In the genomic region with DNA sequence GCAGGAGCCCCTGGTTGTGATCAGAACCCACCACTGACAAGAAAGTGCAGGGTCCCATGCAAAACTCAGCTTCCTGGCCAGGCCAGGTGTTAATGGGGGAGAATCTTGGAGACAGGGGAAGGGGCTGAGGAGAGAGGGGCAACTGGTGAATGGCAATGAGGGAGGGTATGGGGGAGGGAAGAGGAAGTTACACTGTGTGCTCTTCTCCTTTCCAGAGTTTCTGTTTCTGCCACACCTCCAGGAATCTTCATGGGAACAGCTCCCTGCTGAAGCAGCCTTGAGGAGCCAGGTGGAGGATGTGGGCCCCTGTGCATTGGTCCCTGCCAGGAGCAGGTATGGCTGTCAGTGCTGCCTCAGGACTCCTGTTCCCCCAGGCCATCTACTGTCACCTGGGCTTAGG, we compare ENCODE assay signal across 10 mouse cellular contexts. TPM values are rescaled to one million over a fixed set of nuclear protein-coding genes. Genes with fewer than 3 reads are reported as not detected.
"Had no signal": no experiment of that assay in that cellular context is flagged by ENCODE, and none has a peak within 500 bp of the region (broad histone marks: within the 10 kb centered on the region; RNA-seq: fewer than 3 reads in every experiment).

No protein-coding gene starts in this region.

RNA-seq across cellular contexts. Expression of a gene that starts 33.7 kb away (rescaled TPM):
- total RNA-seq: left cerebral cortex, adult 2 months; left cerebral cortex, adult 8-10 months; left cerebral cortex, postnatal 10 days; left cerebral cortex, postnatal 14 days; left cerebral cortex, postnatal 25 days; left cerebral cortex, postnatal 36 days; left cerebral cortex, postnatal 4 days; megakaryocyte-erythroid progenitor cell, adult 5-6 weeks; midbrain, postnatal 0 days; monocyte, adult 5-6 weeks had no signal

RNA-seq across cellular contexts. Expression of a gene that starts 55.0 kb away (rescaled TPM):
- total RNA-seq: left cerebral cortex, adult 2 months; left cerebral cortex, adult 8-10 months; left cerebral cortex, postnatal 10 days; left cerebral cortex, postnatal 14 days; left cerebral cortex, postnatal 25 days; left cerebral cortex, postnatal 36 days; left cerebral cortex, postnatal 4 days; megakaryocyte-erythroid progenitor cell, adult 5-6 weeks; midbrain, postnatal 0 days; monocyte, adult 5-6 weeks had no signal
